ENCODE assay signal across 9 mouse cellular contexts in genomic region chr1:164744955-164745608, GRCm38 (mm10). TPM values are rescaled to one million over a fixed set of nuclear protein-coding genes. Genes with fewer than 3 reads are reported as not detected.
DNase-seq lines count a peak whose midpoint lies in the region; ATAC-seq and TF ChIP-seq lines count a peak whose summit lies in the region.
"Had no signal": no experiment of that assay in that cellular context is flagged by ENCODE, and none has a peak within 500 bp of the region (broad histone marks: within the 10 kb centered on the region; RNA-seq: fewer than 3 reads in every experiment).

No protein-coding gene starts in this region.

- dilution Hi-C loops in CH12.LX (cut with MboI; ENCODE audit: extremely low pct_ligation_motif_present, extremely low pct_unique_long_range_greater_than_20kb, low sequenced_read_pairs) = no loop called here

- H3K27me3 ChIP-seq in intestine, embryonic 14.5 days (replicated peaks; ENCODE audit: control insufficient read depth, insufficient read depth, low read length) = no peaks in the 10 kb centered on the region
- H3K27me3 ChIP-seq in intestine, embryonic 15.5 days (replicated peaks) = no peaks in the 10 kb centered on the region
- H3K27me3 ChIP-seq in CH12.LX (replicated peaks) = no peaks in the 10 kb centered on the region
- H3K27me3 ChIP-seq: limb, embryonic 15.5 days had no signal

- no peak overlapping the region for H3K27ac ChIP-seq in intestine, embryonic 14.5 days (ENCODE audit: low read depth)
- no peak overlapping the region for H3K27ac ChIP-seq in intestine, embryonic 15.5 days
- H3K27ac ChIP-seq in CH12.LX (ENCODE audit: insufficient read depth, low read depth) = no peak overlapping the region
- H3K27ac ChIP-seq: limb, embryonic 15.5 days had no signal

- ATAC-seq in intestine, embryonic 14.5 days (replicated peaks; ENCODE audit: low FRiP score, low TSS enrichment, low read depth) = 0 out of 2 replicates have a peak, but pooled peaks have one; percentile 27
- ATAC-seq in intestine, embryonic 15.5 days = no peak
- no peak for ATAC-seq in monocyte, adult 5-6 weeks (replicated peaks; ENCODE audit: insufficient number of reproducible peaks, low FRiP score, low TSS enrichment, poor library complexity, severe bottlenecking)

- no peaks in the 10 kb centered on the region for H3K79me2 ChIP-seq in CH12.LX (replicated peaks; ENCODE audit: control insufficient read depth, extremely low read depth, insufficient read depth, poor library complexity, severe bottlenecking)

- H3K4me2 ChIP-seq in intestine, embryonic 14.5 days (ENCODE audit: low read length) = no peak overlapping the region
- H3K4me2 ChIP-seq in intestine, embryonic 15.5 days (replicated peaks) = no peak overlapping the region
- no peak overlapping the region for H3K4me2 ChIP-seq in CH12.LX (ENCODE audit: insufficient read depth, low read depth, poor library complexity, severe bottlenecking)
- H3K4me2 ChIP-seq: limb, embryonic 15.5 days had no signal

- TF ChIP-seq RAD21 in CH12.LX (IDR thresholded peaks at IDR 0.05; ENCODE audit: low read depth, low read length) = peak; percentile 57

- in situ Hi-C loops in CH12.LX (cut with MboI; ENCODE audit: low pct_ligation_motif_present, low pct_unique_long_range_greater_than_20kb, low sequenced_read_pairs) = no loop called here

- no peak for TF ChIP-seq POLR2A in CH12.LX (IDR thresholded peaks at IDR 0.05; ENCODE audit: low read depth, low read length)

- DNase-seq in intestine, embryonic 14.5 days (ENCODE audit: low spot score) = no peak
- DNase-seq in CH12.LX (ENCODE audit: extremely low read depth) = peak; percentile 29
- peak; percentile 70 for DNase-seq in adipocyte (ENCODE audit: low spot score)
- peak; percentile 35 for DNase-seq in induced T-regulatory cell, adult 2 months (ENCODE audit: low read depth)
- DNase-seq in layer of hippocampus, adult 8-10 months (ENCODE audit: low spot score in 2 of 2) = no peak
- DNase-seq in left cerebral cortex, adult 11 months (ENCODE audit: low spot score) = no peak

- H3K4me3 ChIP-seq in intestine, embryonic 14.5 days (ENCODE audit: low read depth, low read length) = no peak overlapping the region
- no peak overlapping the region for H3K4me3 ChIP-seq in intestine, embryonic 15.5 days (replicated peaks)
- H3K4me3 ChIP-seq in CH12.LX (replicated peaks in 1 of 3; ENCODE audit: low read depth in 2 of 3, low read length in 2 of 3, poor library complexity in 1 of 3) = no peak overlapping the region
- H3K4me3 ChIP-seq: limb, embryonic 15.5 days had no signal

- no peaks in the 10 kb centered on the region for H3K36me3 ChIP-seq in intestine, embryonic 14.5 days (ENCODE audit: control insufficient read depth, insufficient read depth, low read length)
- no peaks in the 10 kb centered on the region for H3K36me3 ChIP-seq in intestine, embryonic 15.5 days
- no peaks in the 10 kb centered on the region for H3K36me3 ChIP-seq in CH12.LX (replicated peaks in 1 of 2; ENCODE audit: control insufficient read depth in 1 of 2, insufficient read depth in 1 of 2, low read length in 1 of 2)
- H3K36me3 ChIP-seq: limb, embryonic 15.5 days had no signal

- no peak for TF ChIP-seq EP300 in CH12.LX (IDR thresholded peaks at IDR 0.05; ENCODE audit: low read length)

- no peaks in the 10 kb centered on the region for H3K4me1 ChIP-seq in intestine, embryonic 14.5 days (replicated peaks; ENCODE audit: control insufficient read depth, insufficient read depth, low read length)
- no peaks in the 10 kb centered on the region for H3K4me1 ChIP-seq in intestine, embryonic 15.5 days (replicated peaks)
- no peaks in the 10 kb centered on the region for H3K4me1 ChIP-seq in CH12.LX (ENCODE audit: control insufficient read depth in 1 of 2, insufficient read depth in 2 of 2)
- H3K4me1 ChIP-seq: limb, embryonic 15.5 days had no signal

- H3K9ac ChIP-seq in intestine, embryonic 14.5 days (ENCODE audit: low read length) = no peak overlapping the region
- no peak overlapping the region for H3K9ac ChIP-seq in intestine, embryonic 15.5 days
- no peak overlapping the region for H3K9ac ChIP-seq in CH12.LX (ENCODE audit: insufficient read depth, low read depth)
- H3K9ac ChIP-seq: limb, embryonic 15.5 days had no signal

- H3K9me3 ChIP-seq in intestine, embryonic 14.5 days (ENCODE audit: control insufficient read depth, low read length) = no peaks in the 10 kb centered on the region
- H3K9me3 ChIP-seq in intestine, embryonic 15.5 days = no peaks in the 10 kb centered on the region
- no peaks in the 10 kb centered on the region for H3K9me3 ChIP-seq in CH12.LX (replicated peaks; ENCODE audit: low read length)
- H3K9me3 ChIP-seq: limb, embryonic 15.5 days had no signal

- peak; percentile 59 to 69 for TF ChIP-seq CTCF in CH12.LX (conservative IDR thresholded peaks at IDR 0.05 in 1 of 2, IDR thresholded peaks at IDR 0.05 in 1 of 2; ENCODE audit: low read depth in 2 of 2, low read length in 2 of 2)

TF ChIP-seq in CH12.LX, 34 proteins besides CTCF, POLR2A, EP300 and RAD21:
- TF ChIP-seq SMC3 (IDR thresholded peaks at IDR 0.05; ENCODE audit: low read depth, low read length) (peak; percentile 74), JUND (conservative IDR thresholded peaks at IDR 0.05; ENCODE audit: low read depth, low read length) (no peak)

RNA-seq across cellular contexts. Expression of gene Dpt, which starts 51.4 kb away (rescaled TPM):
- polyA plus RNA-seq in intestine, embryonic 14.5 days (2014; fragmentation: Nextera tagmentation; extraction: Ambion mirVana) = 0.57 and 1.1 TPM in 2 replicates
- 5.7 and 8.2 TPM in 2 replicates for polyA plus RNA-seq in intestine, embryonic 15.5 days (2015; fragmentation: Nextera tagmentation; extraction: Ambion mirVana)
- total RNA-seq in CH12.LX (2012; rRNA removed) (not detected in 2 replicates), CH12.LX (2014; rRNA removed) (not detected in 2 replicates)
- not detected in 2 replicates for polyA plus RNA-seq in CH12.LX (2012; ENCODE audit: insufficient read length, low read depth)
- not detected in 3 replicates for total RNA-seq in monocyte, adult 5-6 weeks (2017)
- total RNA-seq in layer of hippocampus, adult 8-10 months (2022) = under 1 TPM in 3 of 4 experiments, not detected in 1; 0.22 to 0.35 (median 0.25) TPM

Comparison
In these comparisons a context has a peak if more than half of its experiments do, and no peak if none do; other contexts are left out.
1. DNase-seq: peak in CH12.LX (single experiment), adipocyte (single experiment) and induced T-regulatory cell, adult 2 months (single experiment); none in intestine, embryonic 14.5 days (single experiment), layer of hippocampus, adult 8-10 months (0 of 2) and left cerebral cortex, adult 11 months (single experiment).